Mouse (Mus musculus): ENCODE results near the gene Krt80.

- TF ChIP-seq CTCF (conservative IDR thresholded peaks at IDR 0.05; ENCODE audit: low read length) (no peak), POU5F1 (IDR thresholded peaks at IDR 0.05; ENCODE audit: borderline replicate concordance, low read length) (no peak), NANOG (IDR thresholded peaks at IDR 0.05; ENCODE audit: borderline replicate concordance, low read length) (no peak)
Measured at GRCm38 (mm10) chr15:101322640-101323039, 47.3 kb downstream of the Krt80 start.

Measured in E14TG2a.4 (cell line).